Mouse (Mus musculus) MEL-GATA-1-ER (cell line): ENCODE results near the gene Actg1.
"Not testable (repeated sequence)": the region's sequence is repeated elsewhere in the genome, so short reads cannot be mapped to it uniquely, and the experiment has no call there.

Experiments
- DNase-seq: peaks from one replicate; pipeline ENCODE4 v3.0.0-alpha.2; 2012; ENCODE audit warnings: low read depth; ENCODE audit errors: extremely low read depth

Gene Actg1

GRCm38 (mm10) chr11:120346383-120347034 lies 1.8 kb downstream of the Actg1 start:
- DNase-seq, result not testable (repeated sequence)

- DNase-seq, result no peak
Measured at GRCm38 (mm10) chr11:120345067-120345681, 3.2 kb downstream of the Actg1 start.

GRCm38 (mm10) chr11:120344310-120344920 lies 3.9 kb downstream of the Actg1 start:
- no peak for DNase-seq

GRCm38 (mm10) chr11:120343519-120344309 lies 4.6 kb downstream of the Actg1 start:
- DNase-seq, result no peak

GRCm38 (mm10) chr11:120342656-120343160 lies 5.6 kb downstream of the Actg1 start:
- DNase-seq, result no peak

GRCm38 (mm10) chr11:120341661-120342060 lies 6.7 kb downstream of the Actg1 start:
- DNase-seq, result no peak

GRCm38 (mm10) chr11:120339978-120340513 lies 8.3 kb downstream of the Actg1 start:
- peak; percentile 71 for DNase-seq

- DNase-seq, result no peak
Measured at GRCm38 (mm10) chr11:120338786-120339185, 9.6 kb downstream of the Actg1 start.

GRCm38 (mm10) chr11:120337447-120337846 lies 10.9 kb downstream of the Actg1 start:
- no peak for DNase-seq

- DNase-seq, result no peak
Measured at GRCm38 (mm10) chr11:120335431-120336021, 12.8 kb downstream of the Actg1 start.

- no peak for DNase-seq
Measured at GRCm38 (mm10) chr11:120320156-120320555, 28.2 kb downstream of the Actg1 start.

- no peak for DNase-seq
Measured at GRCm38 (mm10) chr11:120319310-120319709, 29.0 kb downstream of the Actg1 start.

- no peak for DNase-seq
Measured at GRCm38 (mm10) chr11:120317456-120317855, 30.9 kb downstream of the Actg1 start.

GRCm38 (mm10) chr11:120316690-120317254 lies 31.6 kb downstream of the Actg1 start:
- DNase-seq, result no peak

- DNase-seq, result peak; percentile 96
Measured at GRCm38 (mm10) chr11:120315832-120316689, 32.3 kb downstream of the Actg1 start.

GRCm38 (mm10) chr11:120315416-120315761 lies 33.0 kb downstream of the Actg1 start:
- DNase-seq, result no peak

- DNase-seq, result no peak
Measured at GRCm38 (mm10) chr11:120314721-120315415, 33.5 kb downstream of the Actg1 start.

- DNase-seq, result no peak
Measured at GRCm38 (mm10) chr11:120313906-120314685, 34.2 kb downstream of the Actg1 start.
